Mouse (Mus musculus) hindbrain, embryonic 16.5 days (tissue): Measurements from ENCODE around the gene Papolg. TPM values are rescaled to one million over a fixed set of nuclear protein-coding genes. Genes with fewer than 3 reads are reported as not detected.
A peak's percentile ranks its signal among the peaks of the same experiment; 100 is the strongest.
"Not testable (repeated sequence)": the region's sequence is repeated elsewhere in the genome, so short reads cannot be mapped to it uniquely, and the experiment has no call there.

ENCODE experiments used
- ATAC-seq: fragments of 200-750 bp; cut with Nextera tagmentation; 2 replicates; pipeline ENCODE4 v1.8.0; 2017; ENCODE audit warnings: moderate TSS enrichment, moderate library complexity
- H3K27ac ChIP-seq: fragments of 300-500 bp; sonication (generic); 2 replicates; pipeline ENCODE4 v1.5.1; 2014; ENCODE audit warnings: low read depth, mild to moderate bottlenecking, control low read depth, low read length, moderate library complexity
- H3K27me3 ChIP-seq: fragments of 300-500 bp; sonication (generic); replicated peaks from 2 replicates; pipeline ENCODE4 v1.6.1; 2014; ENCODE audit warnings: low read length; ENCODE audit not compliant: control insufficient read depth, insufficient read depth
- H3K36me3 ChIP-seq: fragments of 300-500 bp; sonication (generic); 2 replicates; pipeline ENCODE4 v1.6.1; 2014; ENCODE audit warnings: mild to moderate bottlenecking, low read length, moderate library complexity, mixed read lengths; ENCODE audit not compliant: control insufficient read depth, insufficient read depth
- H3K4me1 ChIP-seq: fragments of 300-500 bp; sonication (generic); 2 replicates; pipeline ENCODE4 v1.6.1; 2014; ENCODE audit warnings: low read depth, low read length; ENCODE audit not compliant: control insufficient read depth, insufficient read depth
- H3K4me2 ChIP-seq: fragments of 300-500 bp; sonication (generic); 2 replicates; pipeline ENCODE4 v1.6.1; 2014; ENCODE audit warnings: mild to moderate bottlenecking, low read length, control low read depth, moderate library complexity
- H3K4me3 ChIP-seq: fragments of 300-500 bp; sonication (generic); 2 replicates; pipeline ENCODE4 v1.5.1; 2014; ENCODE audit warnings: mild to moderate bottlenecking, low read length, control low read depth, moderate library complexity
- H3K9ac ChIP-seq: fragments of 300-500 bp; sonication (generic); 2 replicates; pipeline ENCODE4 v1.6.1; 2014; ENCODE audit warnings: low read depth, mild to moderate bottlenecking, control low read depth, low read length, moderate library complexity
- H3K9me3 ChIP-seq: fragments of 300-500 bp; sonication (generic); 2 replicates; pipeline ENCODE4 v1.6.1; 2014; ENCODE audit warnings: mild to moderate bottlenecking, low read length, moderate library complexity; ENCODE audit not compliant: control insufficient read depth
- WGBS: fragments of 180-500 bp; shearing (Covaris S2); extraction: QIAGEN DNeasy Blood & Tissue Kit; methylation state at CpG from one replicate; pipeline ENCODE4 v1.1.7; 2014; 5-methylcytosine and 5-hydroxymethylcytosine counted together
- polyA plus RNA-seq: library from polyadenylated mRNA; unstranded; fragments of >200 nt; fragmentation: Nextera tagmentation; extraction: Ambion mirVana; gene quantifications from 2 replicates; pipeline ENCODE4 v1.2.1, GENCODE M21; 2015

The Papolg gene
- 15.9 and 18.6 TPM in 2 replicates for polyA plus RNA-seq

DNA sequence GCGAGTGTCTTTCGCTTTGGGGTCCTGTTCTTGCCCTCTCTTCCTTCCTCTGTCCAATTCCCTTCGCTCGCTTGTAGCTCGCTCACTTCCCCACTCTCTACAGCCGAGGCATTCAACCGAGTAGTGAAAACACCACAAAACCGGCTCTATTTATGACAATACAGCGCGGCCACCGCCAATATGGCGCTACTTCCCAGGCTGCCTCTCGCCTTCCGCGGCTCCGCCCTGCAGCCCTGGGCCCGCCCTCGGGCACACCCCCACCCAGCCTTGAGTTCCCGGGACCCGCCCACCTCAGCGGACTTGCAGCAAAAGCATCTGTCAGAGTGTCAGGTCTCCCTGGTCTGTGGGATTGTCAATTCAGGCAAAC lies at the start of gene Papolg:
Gene Papolg, minus strand, starts transcription at position 194 of the 367 bp plus-strand sequence.
- Histone ChIP-seq H3K4me2 (peak within 1 kb of the TSS; percentile 72), H3K27ac (peak within 1 kb of the TSS; percentile 95), H3K4me1 (peaks cover 6% of the 10 kb centered on the region), H3K27me3 (no peaks in the 10 kb centered on the region), H3K4me3 (peak within 1 kb of the TSS; percentile 96), H3K9me3 (no peaks in the 10 kb centered on the region), H3K36me3 (no peaks in the 10 kb centered on the region), H3K9ac (peak within 1 kb of the TSS; percentile 96)
- under 1% methylated on average over 21 of the region's 21 CpGs for WGBS
- peak; percentile 100 for ATAC-seq

DNA sequence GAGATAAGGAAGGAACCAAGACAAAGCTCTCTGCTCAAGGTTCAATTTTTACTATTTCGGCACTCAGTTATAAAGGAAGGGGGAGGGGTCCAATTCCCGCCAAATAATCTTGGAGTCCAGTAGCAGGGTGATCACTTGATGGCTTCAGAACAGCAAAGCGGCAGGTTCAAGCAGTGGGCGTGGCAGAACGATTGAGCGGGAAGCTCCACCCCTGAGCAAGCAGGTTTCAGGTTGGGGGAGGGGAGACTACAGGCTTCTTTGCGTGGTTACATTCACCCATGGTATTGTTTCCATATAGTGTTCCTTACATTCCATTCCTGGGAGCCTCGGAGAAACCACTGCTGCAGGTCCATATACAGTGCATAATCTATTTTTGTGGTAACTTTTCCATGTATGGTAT lies 33.1 kb upstream of the Papolg start:
- WGBS = 25% methylated on average over 8 of the region's 8 CpGs
- H3K9ac ChIP-seq, H3K27me3 ChIP-seq, H3K4me1 ChIP-seq, H3K9me3 ChIP-seq, ATAC-seq, H3K27ac ChIP-seq, H3K4me3 ChIP-seq, H3K36me3 ChIP-seq: not testable (repeated sequence)
- H3K4me2 ChIP-seq = peak overlapping the region; percentile 34

DNA sequence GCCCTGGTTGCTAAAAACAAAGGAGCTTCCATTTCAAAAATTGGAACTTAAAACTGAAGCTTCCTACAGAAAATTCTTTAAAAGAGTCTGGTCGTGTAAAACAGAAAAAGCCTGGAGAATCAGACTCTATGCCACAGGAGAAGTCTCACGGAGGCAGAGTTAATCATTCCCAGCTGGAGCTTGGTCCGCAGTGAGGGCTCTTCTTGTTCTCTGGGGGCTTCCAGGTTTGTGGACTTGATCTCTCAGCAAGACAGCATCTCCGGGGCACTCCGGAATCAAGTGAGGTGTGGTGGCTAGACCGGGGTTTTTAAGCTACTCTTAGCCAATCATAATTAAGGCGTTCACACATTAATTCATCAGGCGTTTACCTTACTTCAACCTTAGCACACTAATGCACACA lies 32.6 kb upstream of the Papolg start:
- WGBS = 33% methylated on average over 8 of the region's 8 CpGs
- 0 out of 2 replicates have a peak overlapping the region, but pooled peaks have one; percentile 1 for H3K4me3 ChIP-seq
- no peaks in the 10 kb centered on the region for H3K9me3 ChIP-seq

DNA sequence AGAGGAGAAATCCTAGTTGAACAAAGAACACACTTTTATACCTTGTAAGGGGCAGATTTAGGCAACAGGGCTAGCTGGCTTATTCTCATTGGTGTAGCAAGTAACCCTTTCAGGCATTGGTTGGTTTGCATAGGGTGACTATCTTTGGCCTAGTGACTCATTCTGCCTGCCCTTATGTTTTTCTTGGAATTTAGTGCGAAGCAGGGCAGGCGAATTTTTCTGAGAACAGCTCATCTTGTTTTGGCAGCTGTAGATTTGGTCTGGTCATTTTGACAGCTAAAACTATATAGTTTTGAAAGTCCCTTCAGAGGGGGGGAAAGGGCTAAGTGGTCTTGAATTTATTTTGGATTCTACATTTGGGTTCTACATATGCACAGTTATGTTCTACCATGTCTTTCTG lies 18.8 kb upstream of the Papolg start:
- not testable (repeated sequence) for H3K4me1 ChIP-seq, H3K36me3 ChIP-seq, H3K4me3 ChIP-seq, H3K27ac ChIP-seq, H3K9ac ChIP-seq, H3K9me3 ChIP-seq, ATAC-seq, H3K4me2 ChIP-seq, H3K27me3 ChIP-seq
- 81% methylated on average over 2 of the region's 2 CpGs for WGBS

More for the DNA sequence above, 32.6 kb upstream of the Papolg start:
- Histone ChIP-seq H3K9ac (no peak overlapping the region), H3K4me1 (no peaks in the 10 kb centered on the region), H3K4me2 (peak overlapping the region; percentile 34), H3K36me3 (no peaks in the 10 kb centered on the region), H3K27me3 (no peaks in the 10 kb centered on the region), H3K27ac (no peak overlapping the region)
- no peak for ATAC-seq

DNA sequence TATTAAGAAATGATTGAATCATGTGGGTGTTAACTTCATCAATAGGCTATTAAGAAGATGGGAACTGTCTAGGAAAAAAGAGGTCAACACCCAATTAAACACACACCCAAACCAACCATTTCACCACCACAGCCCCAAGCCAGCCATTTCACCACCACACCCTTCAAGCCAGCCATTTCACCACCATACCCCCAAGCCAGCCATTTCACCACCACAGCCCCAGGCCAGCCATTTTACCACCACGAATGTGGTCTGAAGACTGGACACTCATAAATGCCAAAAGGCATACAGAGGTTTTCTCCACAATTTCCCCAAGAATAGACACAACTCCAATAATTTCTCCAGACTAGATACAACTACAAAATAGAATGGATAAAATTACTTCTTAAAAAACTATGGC lies 8.9 kb upstream of the Papolg start:
- Histone ChIP-seq H3K27me3 (no peaks in the 10 kb centered on the region), H3K9me3 (no peaks in the 10 kb centered on the region), H3K4me3 (no peak overlapping the region), H3K9ac (no peak overlapping the region), H3K36me3 (no peaks in the 10 kb centered on the region), H3K4me2 (no peak overlapping the region), H3K4me1 (no peaks in the 10 kb centered on the region), H3K27ac (no peak overlapping the region)
- ATAC-seq = no peak
- WGBS = 90% methylated on average over 1 of the region's 1 CpGs

DNA sequence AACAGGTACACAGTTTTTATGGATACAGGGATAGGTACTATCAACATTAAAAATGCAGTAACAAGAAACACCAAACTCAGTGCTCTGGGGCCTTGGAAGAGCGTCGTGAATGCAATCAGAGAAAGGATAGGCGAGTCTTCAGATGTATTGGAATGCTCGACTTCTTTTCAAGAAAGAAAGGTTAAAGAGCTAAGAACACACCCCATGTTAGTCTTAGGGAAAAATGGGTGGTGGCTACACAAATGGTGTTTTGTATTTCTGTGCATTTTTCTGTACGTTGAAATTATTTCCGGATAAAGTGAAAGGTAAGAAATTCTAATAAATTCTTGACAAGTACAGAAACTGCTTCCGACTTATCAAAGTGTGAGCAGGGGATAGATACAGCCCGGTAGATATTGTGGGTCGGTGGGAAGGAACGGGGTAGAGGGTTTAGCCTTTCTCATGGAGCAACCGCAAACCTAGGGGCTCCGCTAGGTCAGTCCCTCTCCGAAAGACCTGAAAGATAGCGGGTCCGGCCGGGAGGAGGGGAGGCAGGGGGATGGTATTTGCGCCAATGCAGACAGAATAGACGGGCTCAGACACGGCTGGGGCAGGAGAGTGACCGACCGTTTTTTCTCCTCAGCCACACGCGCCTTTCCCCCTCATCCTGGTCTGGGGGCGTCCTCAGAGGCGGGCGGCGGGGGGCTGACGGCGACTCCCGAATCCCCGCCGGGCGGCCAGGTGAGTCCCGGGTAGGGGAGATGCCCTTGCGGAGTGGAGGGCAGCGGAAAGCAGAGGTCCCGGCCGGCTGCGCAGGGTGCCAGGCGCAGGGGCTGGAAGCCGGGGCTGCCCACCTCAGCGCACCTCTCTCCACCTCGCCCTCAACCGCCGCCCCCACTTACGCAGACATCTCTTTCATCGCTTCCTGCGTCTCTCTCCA lies 653 bp downstream of the Papolg start:
- under 1% methylated on average over 47 of the region's 48 CpGs for WGBS
- Histone ChIP-seq H3K9me3 (no peaks in the 10 kb centered on the region), H3K4me2 (peak overlapping the region; percentile 72), H3K27ac (peak overlapping the region; percentile 95), H3K4me3 (peak overlapping the region; percentile 96), H3K27me3 (no peaks in the 10 kb centered on the region), H3K36me3 (peaks cover 2% of the 10 kb centered on the region), H3K4me1 (peaks cover 6% of the 10 kb centered on the region), H3K9ac (peak overlapping the region; percentile 96)
- peak; percentile 92 for ATAC-seq

DNA sequence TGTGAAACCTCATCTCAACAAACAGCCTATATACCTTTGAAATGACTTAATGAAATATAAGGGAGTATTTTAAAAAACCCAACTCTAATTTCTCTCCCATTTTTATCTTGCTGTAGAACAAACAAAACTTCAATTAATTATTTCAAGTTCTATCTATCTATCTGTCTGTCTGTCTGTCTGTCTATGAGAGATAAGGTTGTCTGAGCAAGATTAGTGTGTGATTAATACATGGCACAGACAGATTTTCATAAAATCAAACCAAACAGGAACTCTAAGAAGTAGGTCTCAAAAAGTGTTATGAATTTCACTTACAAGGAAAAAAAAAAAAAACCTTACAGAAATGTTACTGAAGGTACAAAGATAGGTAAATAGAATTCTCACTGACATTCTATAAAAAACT lies 1.5 kb downstream of the Papolg start:
- Histone ChIP-seq H3K9ac (no peak overlapping the region), H3K4me3 (no peak overlapping the region), H3K4me2 (peak overlapping the region; percentile 44), H3K9me3 (no peaks in the 10 kb centered on the region), H3K36me3 (peaks cover 7% of the 10 kb centered on the region), H3K27me3 (no peaks in the 10 kb centered on the region), H3K4me1 (peaks cover 6% of the 10 kb centered on the region), H3K27ac (no peak overlapping the region)
- no peak for ATAC-seq

DNA sequence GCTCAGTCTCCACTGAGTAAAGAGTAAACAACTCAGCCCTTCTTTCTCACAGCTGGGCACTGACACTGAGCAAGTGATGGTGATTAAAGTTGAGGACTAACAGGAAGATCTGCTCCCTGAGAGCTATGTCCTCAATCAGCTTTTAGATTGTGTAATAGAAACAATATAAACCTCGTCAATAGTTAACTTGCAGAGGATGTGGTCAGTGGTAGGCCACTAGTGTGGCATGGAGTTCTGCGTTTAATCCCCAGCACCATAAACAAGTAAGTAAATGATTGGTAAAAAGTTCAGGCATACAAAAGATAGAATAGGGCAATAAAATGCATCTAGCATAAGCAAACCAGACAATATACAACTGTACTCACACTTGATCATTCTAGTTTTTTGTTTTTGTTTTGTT lies 30.7 kb downstream of the Papolg start:
- peaks cover 27% of the 10 kb centered on the region for H3K36me3 ChIP-seq
- no peak overlapping the region for H3K4me3 ChIP-seq
- WGBS = 88% methylated on average over 2 of the region's 2 CpGs

DNA sequence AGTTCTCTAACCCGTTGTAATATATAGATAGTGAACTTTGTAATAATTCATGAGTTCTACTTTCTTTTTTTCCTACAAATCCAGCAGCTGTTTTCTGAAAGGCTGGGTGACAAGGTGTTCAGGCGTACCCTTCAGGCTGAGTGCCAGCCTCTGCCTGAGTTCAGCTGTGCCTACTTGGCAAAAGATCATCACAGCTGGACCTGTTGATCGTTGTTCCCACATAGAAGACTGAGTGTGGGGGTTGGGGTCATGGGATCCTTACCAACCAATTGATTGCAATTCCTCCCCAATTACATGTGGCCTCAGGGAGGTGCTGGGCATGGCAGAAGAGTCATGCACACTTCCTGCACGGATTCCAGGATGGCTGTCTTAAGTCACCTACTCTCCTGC lies 38.3 kb downstream of the Papolg start:
- Histone ChIP-seq H3K4me2 (no peak overlapping the region), H3K36me3 (peaks cover 24% of the 10 kb centered on the region), H3K27ac (no peak overlapping the region), H3K4me3 (no peak overlapping the region), H3K9ac (no peak overlapping the region), H3K27me3 (no peaks in the 10 kb centered on the region), H3K4me1 (no peaks in the 10 kb centered on the region), H3K9me3 (no peaks in the 10 kb centered on the region)
- no peak for ATAC-seq
- 88% methylated on average over 4 of the region's 4 CpGs for WGBS

More for the DNA sequence above, 30.7 kb downstream of the Papolg start:
- Histone ChIP-seq H3K27ac (no peak overlapping the region), H3K27me3 (no peaks in the 10 kb centered on the region), H3K9me3 (no peaks in the 10 kb centered on the region), H3K9ac (no peak overlapping the region), H3K4me2 (no peak overlapping the region), H3K4me1 (no peaks in the 10 kb centered on the region)
- no peak for ATAC-seq
